Mouse (Mus musculus) limb, embryonic 13.5 days (tissue): Measurements from ENCODE around the gene Prkag1. TPM values are rescaled to one million over a fixed set of nuclear protein-coding genes. Genes with fewer than 3 reads are reported as not detected.
A peak's percentile ranks its signal among the peaks of the same experiment; 100 is the strongest.
"Not testable (repeated sequence)": the region's sequence is repeated elsewhere in the genome, so short reads cannot be mapped to it uniquely, and the experiment has no call there.

ENCODE experiments used
- ATAC-seq: fragments of 200-750 bp; cut with Nextera tagmentation; 2 replicates; pipeline ENCODE4 v1.8.0; 2017; ENCODE audit warnings: low read depth, moderate number of reproducible peaks, moderate TSS enrichment; ENCODE audit not compliant: low FRiP score
- H3K27ac ChIP-seq: fragments of 300-500 bp; sonication (generic); 2 replicates; pipeline ENCODE4 v1.5.1; 2015; ENCODE audit warnings: inconsistent platforms, mild to moderate bottlenecking, moderate library complexity
- H3K27me3 ChIP-seq: fragments of 300-500 bp; sonication (generic); 2 replicates; pipeline ENCODE4 v1.6.1; 2015; ENCODE audit warnings: mild to moderate bottlenecking, inconsistent platforms
- H3K36me3 ChIP-seq: fragments of 300-500 bp; sonication (generic); 2 replicates; pipeline ENCODE4 v1.6.1; 2015; ENCODE audit warnings: inconsistent platforms, mild to moderate bottlenecking, moderate library complexity
- H3K4me1 ChIP-seq: fragments of 300-500 bp; sonication (generic); 2 replicates; pipeline ENCODE4 v1.6.1; 2015; ENCODE audit warnings: inconsistent platforms
- H3K4me2 ChIP-seq: fragments of 300-500 bp; sonication (generic); replicated peaks from 2 replicates; pipeline ENCODE4 v1.6.1; 2015; ENCODE audit warnings: inconsistent platforms, mild to moderate bottlenecking, moderate library complexity
- H3K4me3 ChIP-seq: fragments of 300-500 bp; sonication (generic); 2 replicates; pipeline ENCODE4 v1.5.1; 2015; ENCODE audit warnings: moderate library complexity, mild to moderate bottlenecking, inconsistent platforms
- H3K9ac ChIP-seq: fragments of 300-500 bp; sonication (generic); 2 replicates; pipeline ENCODE4 v1.6.1; 2015; ENCODE audit warnings: mild to moderate bottlenecking, inconsistent platforms
- H3K9me3 ChIP-seq: fragments of 300-500 bp; sonication (generic); 2 replicates; pipeline ENCODE4 v1.6.1; 2016; ENCODE audit warnings: inconsistent platforms
- WGBS: fragments of 180-500 bp; shearing (Covaris S2); methylation state at CpG from one replicate; pipeline ENCODE4 v1.1.7; 2015; 5-methylcytosine and 5-hydroxymethylcytosine counted together
- polyA plus RNA-seq: library from polyadenylated mRNA; unstranded; fragments of >200 nt; fragmentation: Nextera tagmentation; extraction: Ambion mirVana; gene quantifications from 2 replicates; pipeline ENCODE4 v1.2.1, GENCODE M21; 2015

Gene Prkag1
- polyA plus RNA-seq, 1 experiment from 2014 or later, result 93.4 TPM

DNA sequence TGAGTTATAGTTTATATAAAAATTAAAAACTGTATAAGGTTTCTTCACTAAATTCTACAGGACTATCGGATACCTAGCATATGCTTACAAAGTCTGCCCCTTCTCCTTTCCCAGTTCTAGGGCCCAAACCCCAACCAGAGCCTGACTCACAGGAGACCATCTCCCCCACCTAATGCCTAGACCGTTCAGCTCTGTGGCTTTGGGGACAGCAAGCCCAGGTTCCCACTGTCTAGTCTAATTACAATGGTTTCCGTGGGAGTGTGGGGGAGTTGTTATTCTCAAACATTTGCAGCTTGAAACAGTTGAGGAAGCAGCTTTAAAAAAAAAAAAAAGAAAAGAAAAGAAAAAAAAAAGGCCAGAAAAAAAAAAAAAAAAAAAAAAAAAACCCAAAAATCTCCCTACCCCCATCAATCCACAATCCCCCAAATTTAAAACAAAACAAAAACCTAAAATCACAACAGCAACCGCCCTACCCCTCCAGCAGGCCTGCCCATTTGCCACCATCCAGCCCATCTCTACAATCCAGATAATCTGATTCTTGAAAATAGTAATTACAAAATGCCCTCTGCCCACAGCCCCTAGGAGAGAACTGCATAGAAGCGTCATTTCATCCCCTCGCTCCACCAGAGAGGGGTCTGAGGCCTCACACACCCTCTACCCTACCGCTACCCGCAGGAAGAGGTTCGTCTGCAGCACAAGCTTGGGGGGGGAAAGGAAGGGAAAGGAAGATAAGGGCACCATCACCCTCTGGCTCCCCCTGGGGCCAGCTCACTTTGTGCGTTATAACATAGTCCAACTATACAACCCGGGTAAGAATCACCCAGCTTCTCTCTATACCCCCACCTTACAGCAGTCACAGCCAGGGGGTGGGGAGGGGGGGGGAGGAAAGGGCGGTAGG lies 1.1 kb upstream of the Prkag1 start:
- peaks cover 19% of the 10 kb centered on the region for H3K4me1 ChIP-seq
- no peak overlapping the region for H3K9ac ChIP-seq
- H3K4me2 ChIP-seq, result peak overlapping the region; percentile 69
- H3K36me3 ChIP-seq, result peaks cover 49% of the 10 kb centered on the region
- peak overlapping the region; percentile 76; the same call in 1 of the 2 replicates for H3K4me3 ChIP-seq
- H3K27ac ChIP-seq, result peak overlapping the region; percentile 94; the same call in 1 of the 2 replicates
- H3K27me3 ChIP-seq, result no peaks in the 10 kb centered on the region
- WGBS, result 67% methylated on average over 12 of the region's 12 CpGs
- no peak for ATAC-seq
- no peaks in the 10 kb centered on the region for H3K9me3 ChIP-seq

DNA sequence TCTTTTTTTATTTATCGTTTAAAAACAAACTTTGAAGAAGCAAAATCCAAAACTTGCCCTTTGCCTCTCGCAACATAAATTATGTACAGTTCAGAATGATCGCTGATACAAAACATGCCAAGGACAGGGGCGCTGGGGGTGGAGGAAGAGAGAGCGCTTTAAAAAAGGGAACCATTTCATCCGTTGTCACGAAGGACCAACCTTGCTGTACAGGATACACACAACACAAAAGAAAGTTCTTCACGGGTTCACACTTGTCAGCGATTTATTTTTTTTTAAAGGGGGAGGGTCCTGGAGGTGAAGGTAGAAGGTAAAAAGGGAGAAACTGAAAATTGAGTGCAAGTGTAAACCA lies 339 bp upstream of the Prkag1 start:
- WGBS, result 18% methylated on average over 9 of the region's 9 CpGs
- Histone ChIP-seq H3K27me3 (no peaks in the 10 kb centered on the region), H3K9me3 (no peaks in the 10 kb centered on the region), H3K4me2 (peak overlapping the region; percentile 69), H3K4me3 (peak overlapping the region; percentile 76), H3K27ac (peak overlapping the region; percentile 94), H3K36me3 (peaks cover 42% of the 10 kb centered on the region), H3K9ac (peak overlapping the region; percentile 84), H3K4me1 (peaks cover 19% of the 10 kb centered on the region)
- peak; percentile 29; the same call in 1 of the 2 replicates for ATAC-seq

DNA sequence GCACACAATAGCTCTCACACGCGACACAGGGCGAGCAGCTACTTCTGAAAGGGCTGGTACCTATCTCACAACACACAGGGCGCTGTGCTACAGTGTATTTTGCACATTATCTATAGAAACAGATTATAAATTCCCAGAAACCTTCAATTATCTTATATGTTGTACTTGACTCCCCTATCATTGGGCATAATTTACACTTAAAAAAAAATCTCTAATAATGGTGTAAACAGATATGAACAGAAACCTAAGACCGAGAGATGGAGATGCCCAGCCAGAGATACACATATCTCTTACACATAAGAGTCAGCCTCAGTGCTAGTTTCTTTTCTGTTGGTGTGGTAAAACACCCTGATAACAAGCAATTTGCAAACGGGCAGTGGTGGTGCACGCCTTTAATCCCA lies 3.7 kb downstream of the Prkag1 start:
- Histone ChIP-seq H3K27ac (no peak overlapping the region), H3K27me3 (no peaks in the 10 kb centered on the region), H3K4me2 (no peak overlapping the region), H3K9me3 (no peaks in the 10 kb centered on the region), H3K9ac (no peak overlapping the region), H3K36me3 (peaks cover 34% of the 10 kb centered on the region), H3K4me1 (peaks cover 19% of the 10 kb centered on the region), H3K4me3 (no peak overlapping the region)
- WGBS, result 93% methylated on average over 7 of the region's 7 CpGs
- ATAC-seq, result no peak

DNA sequence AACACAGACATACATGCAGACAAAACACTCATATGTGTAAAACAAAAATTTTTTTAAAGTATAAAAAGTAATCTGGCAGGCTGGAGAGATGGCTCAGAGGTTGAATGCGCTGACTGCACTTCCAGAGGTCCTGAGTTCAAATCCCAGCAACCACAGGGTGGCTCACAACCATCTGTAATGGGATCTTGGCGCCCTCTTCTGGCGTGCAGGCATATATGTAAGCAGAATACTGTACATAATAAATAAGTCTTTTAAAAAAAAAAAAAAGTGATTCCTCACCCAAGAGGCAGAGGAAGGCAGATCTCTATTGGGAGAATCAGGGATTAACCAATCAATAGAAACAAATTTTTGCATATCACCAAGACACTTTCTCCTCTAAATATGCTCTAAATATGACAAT lies 7.9 kb downstream of the Prkag1 start:
- Histone ChIP-seq H3K9ac (no peak overlapping the region), H3K9me3 (no peaks in the 10 kb centered on the region), H3K36me3 (peaks cover 69% of the 10 kb centered on the region), H3K4me2 (no peak overlapping the region), H3K4me3 (no peak overlapping the region), H3K4me1 (no peaks in the 10 kb centered on the region), H3K27me3 (no peaks in the 10 kb centered on the region), H3K27ac (no peak overlapping the region)
- WGBS, result 77% methylated on average over 3 of the region's 3 CpGs
- no peak for ATAC-seq

DNA sequence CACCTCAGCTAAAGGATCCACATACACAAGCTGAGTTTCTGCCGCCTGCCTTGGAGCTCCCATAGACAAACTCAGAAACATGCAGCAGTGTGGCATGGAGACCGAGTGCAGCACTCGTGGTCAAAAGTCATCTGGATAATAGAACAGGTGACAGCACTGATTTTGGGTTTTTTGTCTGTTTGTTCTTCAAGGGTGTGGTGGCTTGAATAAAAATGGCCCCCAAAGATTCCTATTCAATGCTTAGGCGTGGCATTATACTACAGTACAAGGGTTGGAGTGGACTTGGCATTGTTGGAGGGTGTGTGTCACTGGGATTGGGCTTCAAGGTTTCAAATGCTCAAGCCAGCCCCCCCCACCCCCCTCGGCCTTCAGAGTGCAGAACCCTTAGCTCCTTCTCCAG lies 9.2 kb downstream of the Prkag1 start:
- Histone ChIP-seq H3K27ac (no peak overlapping the region), H3K36me3 (peaks cover 72% of the 10 kb centered on the region), H3K9me3 (no peaks in the 10 kb centered on the region), H3K9ac (no peak overlapping the region), H3K4me3 (no peak overlapping the region), H3K4me2 (no peak overlapping the region), H3K27me3 (no peaks in the 10 kb centered on the region), H3K4me1 (no peaks in the 10 kb centered on the region)
- WGBS, result 90% methylated on average over 5 of the region's 5 CpGs
- no peak for ATAC-seq

DNA sequence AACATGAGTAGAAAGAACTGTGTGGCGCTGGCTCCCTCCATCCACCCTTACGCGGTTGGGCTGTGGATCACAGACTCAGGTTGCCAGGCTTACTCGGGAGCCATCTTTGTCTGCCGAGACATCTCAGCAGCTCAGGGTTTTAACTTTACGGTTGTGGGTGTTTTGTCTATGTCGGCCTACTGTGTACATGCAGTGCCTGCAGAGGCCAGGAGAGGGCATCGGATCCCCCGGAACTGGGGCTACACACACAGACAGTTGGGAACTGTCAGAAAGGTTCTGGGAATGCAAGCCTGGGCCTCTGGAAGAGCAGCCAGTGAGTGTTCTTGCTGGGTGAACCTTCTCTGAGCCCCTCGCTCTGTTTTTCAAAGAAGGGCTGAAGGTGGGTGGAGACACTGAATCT lies 9.9 kb downstream of the Prkag1 start:
- peaks cover 79% of the 10 kb centered on the region for H3K36me3 ChIP-seq
- no peak for ATAC-seq
- WGBS, result 33% methylated on average over 10 of the region's 10 CpGs

DNA sequence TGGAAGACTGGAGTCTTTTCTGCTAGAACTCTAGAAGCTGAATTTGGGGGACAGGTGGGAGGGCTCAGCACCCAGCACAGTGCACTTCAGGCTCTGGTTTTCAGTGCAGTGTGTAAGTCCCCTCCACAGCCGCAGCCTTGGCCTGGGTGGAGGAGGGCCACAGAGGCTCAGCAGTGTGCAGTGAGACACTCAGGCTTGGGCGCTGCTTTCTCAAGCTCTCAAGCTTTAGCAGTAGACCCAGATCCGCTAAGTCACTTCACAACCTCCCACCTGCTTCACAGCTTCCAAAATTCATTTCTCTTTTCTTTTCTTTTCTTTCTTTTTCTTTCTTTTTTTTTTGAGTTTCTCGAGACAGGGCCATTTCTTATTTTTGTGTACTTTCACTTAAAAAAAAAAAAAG lies 10.4 kb downstream of the Prkag1 start:
- no peak for ATAC-seq

More for the DNA sequence above, 9.9 kb downstream of the Prkag1 start:
- Histone ChIP-seq H3K27me3 (no peaks in the 10 kb centered on the region), H3K27ac (no peak overlapping the region), H3K4me1 (no peaks in the 10 kb centered on the region), H3K9me3 (no peaks in the 10 kb centered on the region), H3K9ac (no peak overlapping the region), H3K4me2 (no peak overlapping the region), H3K4me3 (no peak overlapping the region)

DNA sequence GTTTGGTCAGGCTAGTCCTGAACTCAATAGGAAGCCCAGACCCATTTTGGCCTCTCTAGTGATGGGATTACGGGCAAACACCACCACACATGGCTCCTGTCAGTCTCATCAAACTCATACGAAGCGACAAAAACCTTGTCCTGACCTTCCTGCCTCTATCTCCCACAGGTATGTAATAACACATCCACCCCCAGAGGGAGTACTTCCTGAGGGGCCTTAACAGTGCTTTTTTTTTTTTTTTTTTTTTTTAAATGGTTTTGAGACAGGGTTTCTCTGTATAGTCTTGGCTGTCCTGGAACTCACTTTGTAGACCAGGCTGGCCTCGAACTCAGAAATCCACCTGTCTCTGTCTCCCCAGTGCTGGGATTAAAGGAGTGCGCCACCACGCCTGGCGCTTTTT lies 13.2 kb downstream of the Prkag1 start:
- Histone ChIP-seq H3K4me2 (no peak overlapping the region), H3K36me3 (peaks cover 84% of the 10 kb centered on the region), H3K4me1 (no peaks in the 10 kb centered on the region), H3K9me3 (no peaks in the 10 kb centered on the region), H3K27me3 (no peaks in the 10 kb centered on the region), H3K9ac (no peak overlapping the region), H3K4me3 (no peak overlapping the region), H3K27ac (no peak overlapping the region)
- ATAC-seq, result no peak
- WGBS, result 90% methylated on average over 7 of the region's 7 CpGs

More for the DNA sequence above, 10.4 kb downstream of the Prkag1 start:
- Histone ChIP-seq H3K4me3 (no peak overlapping the region), H3K27me3 (no peaks in the 10 kb centered on the region), H3K9me3 (no peaks in the 10 kb centered on the region), H3K4me1 (no peaks in the 10 kb centered on the region), H3K36me3 (peaks cover 83% of the 10 kb centered on the region), H3K9ac (no peak overlapping the region), H3K27ac (no peak overlapping the region), H3K4me2 (no peak overlapping the region)
- WGBS, result 88% methylated on average over 4 of the region's 4 CpGs

DNA sequence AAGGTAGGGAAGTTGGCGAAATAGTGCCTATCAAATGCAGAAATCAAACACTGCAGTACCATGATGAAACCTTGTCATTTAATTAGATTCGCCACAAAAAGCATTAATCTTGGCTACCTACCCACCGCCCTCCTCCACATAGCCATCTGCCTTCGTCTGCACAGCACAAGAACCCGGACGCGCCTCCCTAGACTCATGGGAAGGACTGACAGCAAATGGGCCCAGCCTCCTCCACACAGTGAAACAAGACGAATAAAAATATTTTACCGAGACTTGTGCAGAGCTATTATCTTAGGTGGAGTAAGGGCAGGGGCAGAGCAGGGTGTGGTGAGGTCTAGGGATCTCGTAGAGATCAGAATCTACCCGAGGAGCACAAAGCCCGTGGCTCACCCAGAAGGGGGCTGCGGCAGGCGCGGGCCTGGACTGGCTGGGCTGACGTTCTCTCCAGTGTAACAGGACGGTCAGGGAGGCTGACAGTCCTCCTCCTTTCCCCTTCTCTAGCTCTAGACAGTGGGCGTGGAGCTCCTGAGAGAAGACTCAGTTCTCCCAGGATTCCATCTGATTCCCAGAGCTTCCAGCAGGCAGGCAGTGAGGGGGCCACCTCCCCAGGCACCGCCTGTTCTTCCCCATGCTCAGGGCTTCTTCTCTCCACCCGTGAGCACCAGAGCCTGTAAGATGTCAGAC lies 18.4 kb downstream of the Prkag1 start:
- 87% methylated on average over 20 of the region's 20 CpGs for WGBS
- no peak for ATAC-seq
- no peak overlapping the region for H3K9ac ChIP-seq

DNA sequence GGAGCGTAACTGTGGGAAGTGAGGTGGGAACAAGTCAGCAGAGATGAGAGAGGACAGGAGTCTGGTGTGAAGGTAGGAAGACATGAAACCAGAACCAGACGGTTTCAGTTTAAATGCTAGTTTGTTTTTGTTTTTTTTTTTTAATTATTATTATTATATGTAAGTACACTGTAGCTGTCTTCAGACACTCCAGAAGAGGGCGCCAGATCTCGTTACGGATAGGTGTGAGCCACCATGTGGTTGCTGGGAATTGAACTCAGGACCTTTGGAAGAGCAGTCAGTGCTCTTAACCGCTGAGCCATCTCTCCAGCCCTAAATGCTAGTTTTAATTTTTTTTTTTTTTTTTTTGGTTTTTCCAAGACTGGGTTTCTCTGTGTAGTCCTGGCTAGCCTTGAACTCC lies 21.1 kb downstream of the Prkag1 start:
- peaks cover 35% of the 10 kb centered on the region for H3K4me1 ChIP-seq
- peaks cover 60% of the 10 kb centered on the region for H3K27me3 ChIP-seq
- H3K36me3 ChIP-seq, result peaks cover 43% of the 10 kb centered on the region
- not testable (repeated sequence) for H3K4me3 ChIP-seq, H3K4me2 ChIP-seq, H3K9me3 ChIP-seq, ATAC-seq, H3K9ac ChIP-seq, H3K27ac ChIP-seq
- 71% methylated on average over 6 of the region's 6 CpGs for WGBS

More for the DNA sequence above, 18.4 kb downstream of the Prkag1 start:
- no peak overlapping the region for H3K27ac ChIP-seq
- peaks cover 34% of the 10 kb centered on the region for H3K27me3 ChIP-seq
- peaks cover 66% of the 10 kb centered on the region for H3K36me3 ChIP-seq
- peaks cover 11% of the 10 kb centered on the region for H3K4me1 ChIP-seq
- no peaks in the 10 kb centered on the region for H3K9me3 ChIP-seq
- no peak overlapping the region for H3K4me2 ChIP-seq
- no peak overlapping the region for H3K4me3 ChIP-seq

DNA sequence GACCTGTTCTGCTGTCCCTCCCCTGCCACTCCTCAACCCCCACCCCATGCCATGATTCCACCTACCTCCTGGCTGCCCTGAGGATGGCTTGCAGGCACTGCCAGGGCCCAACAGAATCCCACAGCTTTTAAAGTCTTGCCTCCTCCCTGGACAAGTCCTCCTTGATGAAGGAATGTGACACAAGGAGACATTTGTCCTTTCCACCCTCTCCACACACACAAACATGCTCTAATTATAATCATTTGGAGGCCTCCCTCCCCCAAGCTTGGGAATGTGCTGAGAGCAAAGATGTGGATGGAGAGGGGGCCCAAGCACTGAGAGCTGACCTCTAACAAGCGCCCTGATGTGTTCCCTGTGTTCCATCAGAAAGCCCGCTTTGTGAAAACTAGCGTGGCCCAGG lies 21.9 kb downstream of the Prkag1 start, which contains the start of gene Ddn:
TSS of gene Ddn (minus strand) at position 101 of the 400 bp plus-strand sequence.
- ATAC-seq, result no peak
- peaks cover 37% of the 10 kb centered on the region for H3K36me3 ChIP-seq
- peaks cover 40% of the 10 kb centered on the region for H3K4me1 ChIP-seq
- WGBS, result 45% methylated on average over 3 of the region's 3 CpGs
- peak within 1 kb of the TSS; percentile 83 for H3K4me2 ChIP-seq
- H3K27ac ChIP-seq, result no peak within 1 kb of the TSS
- H3K9me3 ChIP-seq, result no peaks in the 10 kb centered on the region
- H3K4me3 ChIP-seq, result peak within 1 kb of the TSS; percentile 49
- H3K9ac ChIP-seq, result peak within 1 kb of the TSS; percentile 67; the same call in 1 of the 2 replicates
- peaks cover 69% of the 10 kb centered on the region for H3K27me3 ChIP-seq

DNA sequence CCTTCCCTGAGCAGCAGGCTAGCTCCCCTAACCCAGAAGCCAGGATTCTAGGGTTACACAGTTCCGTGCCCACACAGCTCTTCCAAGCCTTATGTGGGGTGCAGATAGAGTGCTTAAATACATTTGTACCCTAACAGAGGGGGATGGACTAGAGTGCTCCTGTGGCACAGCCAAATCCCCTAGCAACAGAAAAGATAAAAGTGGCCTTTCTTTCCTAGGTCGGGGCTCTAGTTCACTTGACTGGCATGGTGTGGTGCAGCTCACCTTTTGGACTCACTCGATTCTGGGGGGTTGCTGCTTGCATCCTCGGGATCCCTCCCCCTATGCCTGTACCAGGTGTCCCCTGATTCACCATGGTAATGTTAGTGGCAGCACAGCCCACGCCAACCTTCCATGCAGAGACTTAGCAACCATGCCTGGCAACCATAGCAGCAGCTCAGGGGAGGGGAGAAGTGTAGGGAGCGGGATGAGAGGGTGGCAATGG lies 22.6 kb downstream of the Prkag1 start:
- Histone ChIP-seq H3K9me3 (no peaks in the 10 kb centered on the region), H3K4me2 (peak overlapping the region; percentile 83; the same call in 1 of the 2 replicates), H3K36me3 (peaks cover 30% of the 10 kb centered on the region), H3K4me1 (peaks cover 44% of the 10 kb centered on the region), H3K27ac (no peak overlapping the region), H3K4me3 (peak overlapping the region; percentile 49), H3K9ac (0 out of 2 replicates have a peak overlapping the region, but pooled peaks have one; percentile 67), H3K27me3 (peaks cover 75% of the 10 kb centered on the region)
- no peak for ATAC-seq
- WGBS, result 6% methylated on average over 6 of the region's 6 CpGs
